Mouse (Mus musculus): ENCODE measurements around the gene Ccdc70. TPM values are rescaled to one million over a fixed set of nuclear protein-coding genes. Genes with fewer than 3 reads are reported as not detected.

Gene Ccdc70
- polyA plus RNA-seq, 2 experiments = not detected

DNA sequence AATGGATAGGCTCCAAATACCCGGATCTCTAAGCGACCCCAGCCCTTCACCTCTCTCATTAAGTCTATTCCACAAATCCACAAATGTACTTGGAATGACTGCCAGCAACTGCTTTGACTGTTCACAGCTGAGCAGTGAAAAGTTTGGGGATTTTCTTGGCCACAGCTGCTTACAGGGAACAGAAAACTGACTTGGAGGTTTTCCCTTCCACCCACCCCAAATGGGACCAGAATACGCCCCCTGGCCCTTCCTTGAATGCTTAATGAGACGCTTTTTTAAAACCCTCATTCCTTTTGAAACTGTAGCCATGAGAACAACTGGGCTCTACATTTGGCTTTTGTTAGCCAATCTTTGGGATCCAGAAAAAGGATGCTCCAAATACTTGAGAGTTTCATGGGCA is 8.6 kb downstream of the Ccdc70 start:
- H3K4me2 ChIP-seq (ENCODE audit: low read depth) = no peak overlapping the region
- H3K27ac ChIP-seq = no peak overlapping the region
- H3K4me1 ChIP-seq (replicated peaks; ENCODE audit: control insufficient read depth in 2 of 2, insufficient read depth in 2 of 2, low read length in 1 of 2) = no peaks in the 10 kb centered on the region
- no peaks in the 10 kb centered on the region for H3K9me3 ChIP-seq (ENCODE audit: control insufficient read depth, low read length)
- no peak overlapping the region for H3K9ac ChIP-seq (replicated peaks)
- DNase-seq (ENCODE audit: low read depth in 3 of 3, low spot score in 3 of 3) = no peak
- ATAC-seq (ENCODE audit: insufficient read depth) = no peak
- H3K4me3 ChIP-seq (ENCODE audit: insufficient read depth in 1 of 2, low read depth in 2 of 2, low read length in 2 of 2) = no peak overlapping the region
- WGBS (ENCODE audit: insufficient replicate concordance) = 45% methylated on average over 4 of the region's 4 CpGs
- H3K36me3 ChIP-seq (replicated peaks; ENCODE audit: control insufficient read depth, insufficient read depth, low read depth) = no peaks in the 10 kb centered on the region
- no peak for TF ChIP-seq CTCF (IDR thresholded peaks at IDR 0.05; ENCODE audit: low read depth)
- TF ChIP-seq EP300 (IDR thresholded peaks at IDR 0.05; ENCODE audit: low read depth) = no peak
- no peaks in the 10 kb centered on the region for H3K27me3 ChIP-seq (ENCODE audit: control insufficient read depth, insufficient read depth, low read length)

DNA sequence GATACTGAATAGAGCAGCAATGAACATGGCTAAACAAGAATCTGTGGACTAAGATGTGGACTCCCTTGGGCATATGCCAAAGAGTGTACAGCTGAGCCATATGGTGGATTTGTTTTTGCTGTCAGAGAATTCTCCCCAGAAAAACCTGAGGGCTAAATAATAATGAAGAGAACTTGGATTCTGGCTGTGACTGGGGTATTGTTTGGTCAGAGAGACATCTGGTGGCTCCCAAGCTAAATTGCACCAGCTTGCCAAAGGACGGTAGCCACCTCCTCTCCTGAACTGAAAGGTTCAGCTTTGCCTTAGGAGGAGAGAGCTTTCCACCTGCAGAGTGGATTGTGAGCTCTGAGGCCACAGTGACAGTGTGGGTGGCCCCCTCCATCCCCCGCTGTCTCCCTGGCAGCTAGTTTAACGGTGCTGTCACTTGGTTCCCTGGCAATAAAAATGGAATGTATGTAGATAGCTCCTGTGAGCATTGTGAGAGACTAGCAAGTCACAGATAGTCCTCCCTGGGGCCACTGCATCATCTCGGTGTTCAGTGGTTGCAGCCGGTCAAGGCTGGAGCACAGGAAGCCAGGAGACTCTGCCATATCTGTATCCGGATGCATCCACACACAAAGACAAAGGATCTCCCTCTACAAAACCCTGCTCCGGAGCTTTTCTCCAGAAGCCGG is 12.2 kb downstream of the Ccdc70 start:
- H3K4me3 ChIP-seq (ENCODE audit: insufficient read depth in 1 of 2, low read depth in 2 of 2, low read length in 2 of 2) = no peak overlapping the region
- no peak for ATAC-seq (ENCODE audit: insufficient read depth)
- TF ChIP-seq CTCF (IDR thresholded peaks at IDR 0.05; ENCODE audit: low read depth) (peak; percentile 28; the same call in 1 of the 2 replicates), EP300 (IDR thresholded peaks at IDR 0.05; ENCODE audit: low read depth) (no peak)
- H3K36me3 ChIP-seq (replicated peaks; ENCODE audit: control insufficient read depth, insufficient read depth, low read depth) = no peaks in the 10 kb centered on the region
- H3K27ac ChIP-seq = no peak overlapping the region
- H3K9me3 ChIP-seq (ENCODE audit: control insufficient read depth, low read length) = no peaks in the 10 kb centered on the region
- H3K27me3 ChIP-seq (ENCODE audit: control insufficient read depth, insufficient read depth, low read length) = no peaks in the 10 kb centered on the region
- no peak for DNase-seq (ENCODE audit: low read depth in 3 of 3, low spot score in 3 of 3)
- no peak overlapping the region for H3K9ac ChIP-seq (replicated peaks)
- no peaks in the 10 kb centered on the region for H3K4me1 ChIP-seq (replicated peaks; ENCODE audit: control insufficient read depth in 2 of 2, insufficient read depth in 2 of 2, low read length in 1 of 2)
- no peak overlapping the region for H3K4me2 ChIP-seq (ENCODE audit: low read depth)
- WGBS (ENCODE audit: insufficient replicate concordance) = 56% methylated on average over 8 of the region's 8 CpGs

DNA sequence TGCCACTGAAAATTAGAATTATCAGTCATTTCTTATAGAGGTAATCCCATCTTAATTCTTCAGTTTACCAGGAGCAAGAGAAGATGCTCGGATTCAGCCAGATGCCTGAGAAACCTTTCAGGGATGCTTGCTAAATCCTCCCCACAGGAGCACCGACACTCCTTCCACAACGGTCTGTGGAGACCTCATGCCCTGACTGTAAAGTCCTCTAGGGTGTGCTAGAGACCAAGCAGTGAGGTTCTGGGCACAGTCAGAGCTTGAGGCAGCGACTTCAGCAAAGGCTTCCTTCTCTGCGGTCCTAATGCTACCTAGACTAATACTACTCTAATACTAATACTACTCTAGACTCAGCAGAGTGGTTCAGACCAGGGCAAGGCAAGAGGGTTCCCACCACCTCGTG is 22.6 kb downstream of the Ccdc70 start:
- Histone ChIP-seq H3K36me3 (replicated peaks; ENCODE audit: control insufficient read depth, insufficient read depth, low read depth) (peaks cover 2% of the 10 kb centered on the region; the same call in 1 of the 2 replicates), H3K4me2 (ENCODE audit: low read depth) (no peak overlapping the region), H3K27ac (no peak overlapping the region), H3K4me1 (replicated peaks; ENCODE audit: control insufficient read depth in 2 of 2, insufficient read depth in 2 of 2, low read length in 1 of 2) (no peaks in the 10 kb centered on the region), H3K9me3 (ENCODE audit: control insufficient read depth, low read length) (no peaks in the 10 kb centered on the region), H3K4me3 (ENCODE audit: insufficient read depth in 1 of 2, low read depth in 2 of 2, low read length in 2 of 2) (no peak overlapping the region), H3K27me3 (ENCODE audit: control insufficient read depth, insufficient read depth, low read length) (no peaks in the 10 kb centered on the region), H3K9ac (replicated peaks) (no peak overlapping the region)
- 32% methylated on average over 6 of the region's 6 CpGs for WGBS (ENCODE audit: insufficient replicate concordance)
- TF ChIP-seq CTCF (IDR thresholded peaks at IDR 0.05; ENCODE audit: low read depth) (peak; percentile 70), EP300 (IDR thresholded peaks at IDR 0.05; ENCODE audit: low read depth) (no peak)
- ATAC-seq (ENCODE audit: insufficient read depth) (no peak), DNase-seq (ENCODE audit: low read depth in 3 of 3, low spot score in 3 of 3) (peak in 1 of 3 experiments; percentile 1)

DNA sequence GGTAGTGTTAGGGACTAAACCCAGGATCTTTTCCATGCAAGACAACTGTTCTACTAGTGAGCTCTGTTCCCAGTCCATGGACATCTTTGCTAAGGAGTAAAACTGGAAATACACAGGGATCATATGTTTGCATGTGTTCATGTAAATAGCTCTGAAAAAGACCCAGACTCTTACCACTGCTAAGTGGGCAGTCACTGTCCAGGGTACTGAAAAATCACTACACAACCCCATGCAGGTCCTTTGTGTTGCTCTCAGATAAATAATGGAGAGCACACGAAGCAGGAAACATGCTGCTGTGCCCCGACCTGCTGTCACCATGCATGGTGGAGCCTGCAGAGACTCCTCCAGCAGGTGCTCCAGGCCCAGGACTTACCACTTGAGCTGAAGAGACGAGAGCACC is 25.6 kb downstream of the Ccdc70 start:
- no peak overlapping the region for H3K27ac ChIP-seq
- no peak overlapping the region for H3K4me3 ChIP-seq (ENCODE audit: insufficient read depth in 1 of 2, low read depth in 2 of 2, low read length in 2 of 2)
- TF ChIP-seq EP300 (IDR thresholded peaks at IDR 0.05; ENCODE audit: low read depth) (no peak), CTCF (IDR thresholded peaks at IDR 0.05; ENCODE audit: low read depth) (no peak)
- 39% methylated on average over 3 of the region's 3 CpGs for WGBS (ENCODE audit: insufficient replicate concordance)
- peaks cover 17% of the 10 kb centered on the region for H3K36me3 ChIP-seq (replicated peaks; ENCODE audit: control insufficient read depth, insufficient read depth, low read depth)
- no peak overlapping the region for H3K4me2 ChIP-seq (ENCODE audit: low read depth)
- ATAC-seq (ENCODE audit: insufficient read depth) = no peak
- no peaks in the 10 kb centered on the region for H3K9me3 ChIP-seq (ENCODE audit: control insufficient read depth, low read length)
- H3K9ac ChIP-seq (replicated peaks) = no peak overlapping the region
- H3K4me1 ChIP-seq (replicated peaks; ENCODE audit: control insufficient read depth in 2 of 2, insufficient read depth in 2 of 2, low read length in 1 of 2) = no peaks in the 10 kb centered on the region
- no peaks in the 10 kb centered on the region for H3K27me3 ChIP-seq (ENCODE audit: control insufficient read depth, insufficient read depth, low read length)
- no peak for DNase-seq (ENCODE audit: low read depth in 3 of 3, low spot score in 3 of 3)

DNA sequence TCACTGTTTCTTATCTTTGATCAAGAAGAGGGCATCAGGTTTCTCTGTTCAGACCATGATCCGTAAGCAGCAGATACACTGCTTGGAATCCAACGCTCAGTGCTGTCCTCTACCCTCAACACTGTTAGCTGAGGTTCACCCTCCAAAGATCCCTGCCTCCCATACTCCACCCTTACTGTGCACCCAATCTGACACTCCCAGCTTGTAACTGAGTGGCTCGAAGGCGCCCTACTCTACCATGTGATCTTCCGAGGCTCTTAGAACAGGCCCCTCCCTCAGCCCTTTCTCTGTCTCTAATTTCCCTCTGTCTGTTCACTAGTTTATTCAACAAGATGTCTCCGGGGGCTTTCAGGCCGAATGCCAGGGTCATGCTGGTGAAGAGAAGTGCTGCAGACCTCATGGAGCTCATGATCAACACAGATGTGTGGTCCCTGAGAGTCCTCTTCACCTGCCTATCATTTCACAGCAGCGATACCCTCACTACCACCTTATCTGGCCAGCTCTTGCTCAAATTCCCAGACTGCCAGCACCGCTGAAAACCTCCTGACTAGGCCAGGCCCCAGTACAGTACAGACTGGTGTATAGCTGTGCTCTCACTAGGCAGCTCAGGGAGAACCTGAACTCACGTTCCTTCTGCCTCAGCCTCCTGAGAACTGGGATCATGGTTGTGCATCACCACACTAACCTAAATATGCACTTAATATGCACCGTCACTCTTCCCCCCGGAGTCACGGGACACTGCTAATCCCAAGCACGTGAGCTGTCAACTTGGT is 35.4 kb downstream of the Ccdc70 start:
- Histone ChIP-seq H3K27me3 (ENCODE audit: control insufficient read depth, insufficient read depth, low read length) (no peaks in the 10 kb centered on the region), H3K27ac (no peak overlapping the region), H3K9me3 (ENCODE audit: control insufficient read depth, low read length) (no peaks in the 10 kb centered on the region), H3K4me2 (ENCODE audit: low read depth) (no peak overlapping the region), H3K4me1 (replicated peaks; ENCODE audit: control insufficient read depth in 2 of 2, insufficient read depth in 2 of 2, low read length in 1 of 2) (no peaks in the 10 kb centered on the region), H3K9ac (replicated peaks) (no peak overlapping the region), H3K36me3 (replicated peaks; ENCODE audit: control insufficient read depth, insufficient read depth, low read depth) (peaks cover 16% of the 10 kb centered on the region; the same call in 1 of the 2 replicates), H3K4me3 (ENCODE audit: insufficient read depth in 1 of 2, low read depth in 2 of 2, low read length in 2 of 2) (no peak overlapping the region)
- ATAC-seq (ENCODE audit: insufficient read depth) = no peak; the same call in 1 of the 2 replicates
- no peak for DNase-seq (ENCODE audit: low read depth in 3 of 3, low spot score in 3 of 3)
- no peak for TF ChIP-seq CTCF (IDR thresholded peaks at IDR 0.05; ENCODE audit: low read depth)
- no peak for TF ChIP-seq EP300 (IDR thresholded peaks at IDR 0.05; ENCODE audit: low read depth)
- 73% methylated on average over 14 of the region's 14 CpGs for WGBS (ENCODE audit: insufficient replicate concordance)
